Mouse (Mus musculus) megakaryocyte, embryonic 14.5 days (primary cell): Measurements from ENCODE around the gene Rinl. TPM values are rescaled to one million over a fixed set of nuclear protein-coding genes. Genes with fewer than 3 reads are reported as not detected.

Experiments used
- H3K27me3 ChIP-seq: replicated peaks from 2 replicates; pipeline ENCODE3; 2012; ENCODE audit warnings: inconsistent platforms
- H3K36me3 ChIP-seq: replicated peaks from 2 replicates; pipeline ENCODE3; 2012; ENCODE audit warnings: low read length, inconsistent platforms, mixed read lengths
- H3K4me1 ChIP-seq: 2 replicates; pipeline ENCODE4 v1.6.1; 2012; ENCODE audit warnings: inconsistent platforms
- H3K4me3 ChIP-seq: replicated peaks from 2 replicates; pipeline ENCODE3; 2012; ENCODE audit warnings: moderate library complexity, mild to moderate bottlenecking, inconsistent platforms
- H3K9me3 ChIP-seq: 2 replicates; pipeline ENCODE4 v1.6.1; 2012; ENCODE audit warnings: inconsistent platforms
- FLI1 ChIP-seq: IDR thresholded peaks from 2 replicates; pipeline ENCODE4 v1.6.1; 2012; ENCODE audit warnings: low read length, inconsistent platforms, mixed read lengths
- GATA1 ChIP-seq: IDR thresholded peaks from 3 replicates; pipeline ENCODE4 v1.6.1; 2012; ENCODE audit warnings: mixed read lengths, low read length, inconsistent platforms, borderline replicate concordance
- polyA plus RNA-seq: library from polyadenylated mRNA; stranded (reverse); fragments of >175 nt; gene quantifications from 2 replicates; pipeline ENCODE4 v1.2.3, GENCODE M21; 2012; ENCODE audit warnings: low replicate concordance; ENCODE audit not compliant: insufficient read depth

Gene Rinl
- polyA plus RNA-seq, 1 experiment, result 66.7 TPM

- H3K4me1 ChIP-seq, result peaks cover 52% of the 10 kb centered on the region
- H3K9me3 ChIP-seq, result no peaks in the 10 kb centered on the region
- peak overlapping the region; percentile 97 for H3K4me3 ChIP-seq
- peaks cover 37% of the 10 kb centered on the region for H3K36me3 ChIP-seq
- TF ChIP-seq FLI1, result no peak
- no peak for TF ChIP-seq GATA1
- no peaks in the 10 kb centered on the region for H3K27me3 ChIP-seq
Observed at GRCm38 (mm10) chr7:28765211-28765610, 23.6 kb upstream of the Rinl start.

DNA sequence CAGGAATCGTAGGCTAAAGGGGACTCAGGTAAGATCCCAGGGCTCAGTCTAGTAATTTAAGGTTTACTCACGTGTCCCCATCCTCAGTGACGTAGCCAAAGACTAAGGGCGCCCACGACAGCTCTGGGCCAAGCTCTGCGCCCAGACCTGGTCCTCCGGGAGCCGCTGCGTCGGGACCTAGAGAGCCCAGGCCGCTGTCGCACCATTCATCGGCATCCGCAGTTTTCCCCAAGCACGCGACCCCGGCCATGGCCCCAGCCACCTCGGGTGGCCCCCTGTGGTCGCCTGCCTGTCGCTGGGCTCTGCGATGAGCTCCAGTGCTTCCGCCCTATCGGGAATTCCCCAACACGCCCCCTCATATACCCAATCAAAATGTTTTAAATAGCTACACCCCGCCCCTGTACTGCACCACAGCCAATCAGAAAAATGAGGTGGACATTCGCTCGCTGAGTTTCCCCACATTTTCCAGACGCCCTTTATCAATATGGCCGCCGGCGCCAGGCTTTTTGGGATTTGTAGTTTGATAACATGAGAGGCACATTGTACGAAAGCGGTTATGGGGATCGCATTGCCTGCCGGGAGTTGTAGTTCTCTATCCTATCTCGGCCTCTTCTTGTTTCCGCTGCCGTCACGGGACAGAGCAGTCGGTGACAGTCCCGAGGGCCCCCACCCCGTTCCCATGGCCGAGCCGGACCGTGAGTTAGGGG, 22.4 kb upstream of the Rinl start, which contains the start of gene Sirt2:
Sirt2 (plus strand) TSS at position 563 of the 707 bp plus-strand sequence.
- peaks cover 61% of the 10 kb centered on the region for H3K4me1 ChIP-seq
- no peaks in the 10 kb centered on the region for H3K27me3 ChIP-seq
- peaks cover 35% of the 10 kb centered on the region for H3K36me3 ChIP-seq
- TF ChIP-seq GATA1, result no peak
- no peak for TF ChIP-seq FLI1
- H3K4me3 ChIP-seq, result peak within 1 kb of the TSS; percentile 97
- H3K9me3 ChIP-seq, result no peaks in the 10 kb centered on the region

DNA sequence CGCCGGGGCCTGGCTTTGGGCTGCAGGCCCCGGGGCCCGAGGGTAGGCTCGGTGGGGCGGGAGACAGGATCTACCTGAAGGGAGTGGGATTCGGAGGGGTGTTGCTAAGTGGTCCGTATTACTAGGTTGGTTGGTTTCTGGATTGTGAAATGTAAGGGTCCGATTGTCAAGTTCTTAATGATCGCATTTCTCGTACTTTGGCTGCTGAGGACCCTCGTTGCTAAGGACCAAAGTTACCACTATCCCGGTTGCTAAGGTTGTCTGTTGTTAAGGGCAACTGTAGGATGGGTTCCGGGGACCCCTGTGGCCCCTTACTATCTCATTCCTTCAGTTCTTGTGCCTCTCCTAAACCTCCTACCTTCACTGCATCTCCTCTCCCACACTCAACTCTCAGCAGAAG, 21.9 kb upstream of the Rinl start:
- Histone ChIP-seq H3K4me1 (peaks cover 65% of the 10 kb centered on the region), H3K9me3 (no peaks in the 10 kb centered on the region), H3K36me3 (peaks cover 35% of the 10 kb centered on the region), H3K4me3 (peak overlapping the region; percentile 97), H3K27me3 (no peaks in the 10 kb centered on the region)
- TF ChIP-seq GATA1 (no peak), FLI1 (no peak)

DNA sequence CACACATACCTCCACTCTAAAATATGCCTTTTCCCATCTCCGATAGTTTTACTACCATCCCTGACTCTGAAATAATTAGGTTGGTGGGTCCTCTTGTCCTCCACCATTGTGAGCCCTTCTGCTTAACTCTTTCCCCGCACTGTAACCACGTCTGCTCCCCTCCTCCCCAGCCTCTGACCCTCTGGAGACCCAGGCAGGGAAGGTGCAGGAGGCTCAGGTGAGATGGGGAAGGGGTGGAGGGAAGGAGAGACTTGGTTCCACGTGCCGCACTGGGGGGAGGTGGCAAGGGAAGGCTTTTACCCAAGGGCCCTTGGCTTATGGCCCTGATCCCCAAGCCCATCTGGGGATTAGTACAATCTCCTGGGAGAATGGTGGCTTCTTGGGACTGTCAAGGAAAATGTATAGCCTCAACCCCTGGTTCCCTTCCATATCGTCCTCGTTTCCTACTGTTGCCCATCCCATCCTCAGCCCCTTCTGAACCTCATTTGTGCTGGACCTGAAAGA, 21.3 kb upstream of the Rinl start, which contains the start of gene Nfkbib:
Nfkbib (minus strand) TSS at position 51 of the 504 bp plus-strand sequence.
- H3K4me1 ChIP-seq, result peaks cover 66% of the 10 kb centered on the region
- no peaks in the 10 kb centered on the region for H3K9me3 ChIP-seq
- H3K36me3 ChIP-seq, result peaks cover 35% of the 10 kb centered on the region
- TF ChIP-seq GATA1, result no peak
- TF ChIP-seq FLI1, result no peak
- no peaks in the 10 kb centered on the region for H3K27me3 ChIP-seq
- H3K4me3 ChIP-seq, result peak within 1 kb of the TSS; percentile 97

- no peak overlapping the region for H3K4me3 ChIP-seq
- H3K9me3 ChIP-seq, result no peaks in the 10 kb centered on the region
- TF ChIP-seq GATA1, result no peak
- no peak for TF ChIP-seq FLI1
- peaks cover 68% of the 10 kb centered on the region for H3K4me1 ChIP-seq
- no peaks in the 10 kb centered on the region for H3K27me3 ChIP-seq
- peaks cover 39% of the 10 kb centered on the region for H3K36me3 ChIP-seq
Observed at GRCm38 (mm10) chr7:28769414-28769958, 19.3 kb upstream of the Rinl start.

GRCm38 (mm10) chr7:28770309-28770708, 18.5 kb upstream of the Rinl start:
- Histone ChIP-seq H3K27me3 (no peaks in the 10 kb centered on the region), H3K9me3 (no peaks in the 10 kb centered on the region), H3K4me3 (no peak overlapping the region), H3K36me3 (peaks cover 47% of the 10 kb centered on the region), H3K4me1 (peaks cover 59% of the 10 kb centered on the region)
- no peak for TF ChIP-seq FLI1

DNA sequence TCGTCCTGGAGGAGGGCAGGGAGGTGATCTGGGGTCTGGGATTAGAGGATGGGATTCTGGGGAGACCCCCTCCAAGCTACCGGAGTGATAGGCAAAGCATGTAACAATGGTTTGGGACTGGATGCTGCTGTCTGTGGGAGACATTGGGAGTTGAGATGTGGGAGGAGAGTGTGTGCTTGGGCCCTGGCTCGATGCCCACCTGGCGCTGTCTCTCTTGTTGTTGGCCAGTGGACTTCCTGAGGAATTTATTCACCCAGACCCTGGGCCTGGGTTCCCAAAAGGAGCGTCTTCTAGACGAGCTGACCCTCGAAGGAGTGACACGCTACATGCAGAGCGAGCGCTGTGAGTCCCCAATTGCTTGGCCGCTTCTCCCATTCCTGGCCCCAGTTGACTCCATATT, 16.9 kb upstream of the Rinl start:
- Histone ChIP-seq H3K4me3 (no peak overlapping the region), H3K9me3 (no peaks in the 10 kb centered on the region), H3K4me1 (peaks cover 54% of the 10 kb centered on the region), H3K27me3 (no peaks in the 10 kb centered on the region), H3K36me3 (peaks cover 61% of the 10 kb centered on the region)
- no peak for TF ChIP-seq FLI1
- no peak for TF ChIP-seq GATA1

- TF ChIP-seq GATA1 (no peak), FLI1 (no peak)
- H3K9me3 ChIP-seq, result no peaks in the 10 kb centered on the region
- peaks cover 71% of the 10 kb centered on the region for H3K36me3 ChIP-seq
- peaks cover 41% of the 10 kb centered on the region for H3K4me1 ChIP-seq
- no peaks in the 10 kb centered on the region for H3K27me3 ChIP-seq
- H3K4me3 ChIP-seq, result no peak overlapping the region
Observed at GRCm38 (mm10) chr7:28773163-28773562, 15.6 kb upstream of the Rinl start.

GRCm38 (mm10) chr7:28774164-28774563, 14.6 kb upstream of the Rinl start:
- no peaks in the 10 kb centered on the region for H3K27me3 ChIP-seq
- H3K36me3 ChIP-seq, result peaks cover 78% of the 10 kb centered on the region
- H3K4me1 ChIP-seq, result peaks cover 37% of the 10 kb centered on the region
- H3K9me3 ChIP-seq, result no peaks in the 10 kb centered on the region
- no peak overlapping the region for H3K4me3 ChIP-seq
- TF ChIP-seq FLI1, result no peak
- no peak for TF ChIP-seq GATA1

DNA sequence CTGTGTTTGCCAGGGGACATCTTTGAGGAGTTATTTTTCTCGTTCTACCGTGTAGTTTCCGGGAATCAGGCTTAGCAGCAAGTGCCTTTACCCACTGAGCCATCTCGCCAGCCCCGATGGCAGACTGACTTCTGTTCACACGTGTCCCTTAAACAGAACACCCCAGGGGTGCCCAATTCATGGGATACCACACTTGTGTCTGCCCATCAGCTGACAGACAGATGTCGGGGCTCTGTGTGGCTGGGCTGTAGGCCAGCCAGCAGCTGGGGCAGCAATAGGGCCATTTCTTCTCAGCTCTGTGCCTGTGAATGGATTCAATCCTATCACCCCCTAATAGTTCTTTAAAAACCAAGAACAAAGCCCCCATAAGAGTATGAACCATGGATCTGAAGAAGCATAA, 13.6 kb upstream of the Rinl start:
- Histone ChIP-seq H3K4me1 (peaks cover 35% of the 10 kb centered on the region), H3K9me3 (no peaks in the 10 kb centered on the region), H3K4me3 (no peak overlapping the region), H3K36me3 (peaks cover 82% of the 10 kb centered on the region), H3K27me3 (no peaks in the 10 kb centered on the region)
- no peak for TF ChIP-seq GATA1
- no peak for TF ChIP-seq FLI1

DNA sequence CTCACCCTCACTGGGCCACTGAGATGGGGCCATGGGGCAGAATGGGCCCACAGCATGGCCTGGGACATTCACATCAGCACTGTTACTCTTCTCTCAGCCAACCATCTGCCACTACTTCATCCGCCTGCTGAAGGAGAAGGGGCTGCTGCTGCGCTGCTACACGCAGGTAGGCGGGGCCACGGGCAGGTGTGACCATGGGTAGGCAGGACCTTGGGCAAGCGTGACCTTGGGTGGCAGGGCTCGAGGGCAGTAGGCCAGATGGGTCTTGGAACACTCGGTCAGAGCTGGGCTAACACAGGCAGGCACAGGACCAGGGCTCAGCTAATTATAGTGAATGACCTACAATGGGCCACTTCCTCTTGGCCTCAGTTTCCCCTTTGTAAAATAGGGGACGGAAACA, 9.9 kb upstream of the Rinl start:
- TF ChIP-seq GATA1 (no peak), FLI1 (no peak)
- H3K9me3 ChIP-seq, result no peaks in the 10 kb centered on the region
- peaks cover 76% of the 10 kb centered on the region for H3K36me3 ChIP-seq
- H3K4me3 ChIP-seq, result peak overlapping the region; percentile 17
- H3K27me3 ChIP-seq, result no peaks in the 10 kb centered on the region
- H3K4me1 ChIP-seq, result peaks cover 49% of the 10 kb centered on the region
